Mouse (Mus musculus): ENCODE results near the gene Tmem270.
"Not testable (repeated sequence)": the region's sequence is repeated elsewhere in the genome, so short reads cannot be mapped to it uniquely, and the experiment has no call there.

Tmem270 gene

GRCm38 (mm10) chr5:134906633-134907032, at the start of gene Tmem270:
Tmem270 (minus strand) TSS chr5:134906733.
- no peak for DNase-seq

GRCm38 (mm10) chr5:134955491-134955890, 49.0 kb upstream of the Tmem270 start:
- DNase-seq = no peak

- DNase-seq = peak; percentile 62
These were observed 44.7 kb upstream of the Tmem270 start for GRCm38 (mm10) chr5:134951053-134951884.

- no peak for DNase-seq
These were observed 41.5 kb upstream of the Tmem270 start for GRCm38 (mm10) chr5:134948085-134948439.

- peak; percentile 28 for DNase-seq
These were observed 41.0 kb upstream of the Tmem270 start for GRCm38 (mm10) chr5:134947420-134948084.

GRCm38 (mm10) chr5:134946857-134947255, 40.3 kb upstream of the Tmem270 start, which contains the start of gene Cldn4:
Cldn4 (minus strand) TSS chr5:134946934.
- peak; percentile 31 for DNase-seq

- no peak for DNase-seq
These were observed 39.7 kb upstream of the Tmem270 start for GRCm38 (mm10) chr5:134946063-134946856.

GRCm38 (mm10) chr5:134945266-134945959, 38.9 kb upstream of the Tmem270 start:
- DNase-seq = no peak

GRCm38 (mm10) chr5:134944179-134944578, 37.6 kb upstream of the Tmem270 start:
- DNase-seq = no peak

- peak; percentile 24 for DNase-seq
These were observed 36.2 kb upstream of the Tmem270 start for GRCm38 (mm10) chr5:134942740-134943139.

- DNase-seq = no peak
These were observed 35.1 kb upstream of the Tmem270 start for GRCm38 (mm10) chr5:134941472-134942209.

GRCm38 (mm10) chr5:134939554-134939953, 33.0 kb upstream of the Tmem270 start:
- not testable (repeated sequence) for DNase-seq

GRCm38 (mm10) chr5:134939069-134939468, 32.5 kb upstream of the Tmem270 start:
- DNase-seq = no peak

- DNase-seq = no peak
These were observed 30.2 kb upstream of the Tmem270 start for GRCm38 (mm10) chr5:134936626-134937185.

- no peak for DNase-seq
These were observed 29.5 kb upstream of the Tmem270 start for GRCm38 (mm10) chr5:134936051-134936450.

GRCm38 (mm10) chr5:134934666-134935065, 28.1 kb upstream of the Tmem270 start:
- DNase-seq = no peak

- DNase-seq = not testable (repeated sequence)
These were observed 27.2 kb upstream of the Tmem270 start for GRCm38 (mm10) chr5:134933686-134934085.

GRCm38 (mm10) chr5:134933281-134933680, 26.7 kb upstream of the Tmem270 start:
- DNase-seq = no peak

GRCm38 (mm10) chr5:134932903-134933276, 26.4 kb upstream of the Tmem270 start:
- DNase-seq = peak; percentile 82

GRCm38 (mm10) chr5:134932179-134932902, 25.8 kb upstream of the Tmem270 start, which contains the start of gene Mettl27:
Mettl27 (plus strand) TSS chr5:134932368.
- peak; percentile 87 for DNase-seq

GRCm38 (mm10) chr5:134929988-134930387, 23.5 kb upstream of the Tmem270 start:
- no peak for DNase-seq

Measured in lung, postnatal 14 days (tissue).